Mouse (Mus musculus) brain, embryonic 14.5 days (tissue): ENCODE data around the gene Nrn1.

ENCODE experiments used
- CTCF ChIP-seq: fragments of 200-500 bp; IDR thresholded peaks from 2 replicates; pipeline ENCODE4 v1.5.1; 2012; ENCODE audit warnings: inconsistent platforms, mild to moderate bottlenecking, moderate library complexity, borderline replicate concordance; ENCODE audit not compliant: insufficient read depth, insufficient read length; ENCODE audit errors: extremely low read depth
- POLR2A ChIP-seq: fragments of 200-500 bp; IDR thresholded peaks from 2 replicates; pipeline ENCODE4 v1.6.1; 2012; ENCODE audit warnings: mild to moderate bottlenecking, inconsistent platforms, borderline replicate concordance; ENCODE audit not compliant: poor library complexity, insufficient read depth, insufficient read length, severe bottlenecking; ENCODE audit errors: extremely low read depth

- TF ChIP-seq POLR2A (no peak), CTCF (no peak)
Measured at GRCm38 (mm10) chr13:36679345-36679744, 55.6 kb downstream of the Nrn1 start.
